Mouse (Mus musculus) gastrocnemius, postnatal 14 days (tissue): ENCODE measurements around the gene Sh3rf1. TPM values are rescaled to one million over a fixed set of nuclear protein-coding genes. Genes with fewer than 3 reads are reported as not detected.

Experiments used
- DNase-seq: peaks from one replicate; pipeline ENCODE4 v3.0.0; 2021; ENCODE audit warnings: mixed read lengths
- intact Hi-C: fragments of 180-260 bp; cut with DNase I; formaldehyde crosslinking; loops from one replicate; pipeline ENCODE4 v1.15.1; 2025; ENCODE audit warnings: low total_unique reads
- total RNA-seq, 2 experiments: library from RNA; stranded (reverse); gene quantifications; 2 replicates each; pipeline ENCODE4 v1.2.3; 2021

The Sh3rf1 gene
- total RNA-seq, 2 experiments from 2014 or later, result 2.8 to 3.4 TPM

- DNase-seq, result no peak
- intact Hi-C loops, result no loop called here
These were observed 25.8 kb downstream of the Sh3rf1 start for GRCm38 (mm10) chr8:61249511-61249910.

DNA sequence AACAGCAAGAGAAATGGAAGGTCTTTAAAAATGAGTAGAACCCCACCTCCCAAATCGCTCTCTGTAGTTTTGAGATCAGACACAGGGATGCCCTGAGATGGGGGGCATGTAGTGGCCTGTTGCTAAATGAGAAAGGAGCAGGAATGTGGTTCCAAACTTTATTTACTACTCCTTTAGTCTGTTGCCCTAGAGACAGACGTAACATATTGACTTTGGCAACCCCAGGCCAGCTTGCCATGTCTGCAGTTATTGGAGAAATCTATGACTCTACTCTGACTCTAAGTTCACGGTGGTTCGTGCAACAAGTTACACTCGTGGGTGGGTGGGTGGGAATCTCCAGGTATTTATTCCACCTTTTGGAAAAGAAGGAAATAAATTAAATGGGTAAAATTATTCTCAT lies 30.5 kb downstream of the Sh3rf1 start:
- no peak for DNase-seq
- intact Hi-C loops, result no loop called here

GRCm38 (mm10) chr8:61258828-61259227 lies 35.2 kb downstream of the Sh3rf1 start:
- intact Hi-C loops, result no loop called here
- DNase-seq, result no peak

GRCm38 (mm10) chr8:61259526-61259925 lies 35.9 kb downstream of the Sh3rf1 start:
- peak; percentile 18 for DNase-seq
- intact Hi-C loops, result no loop called here

GRCm38 (mm10) chr8:61260530-61260929 lies 36.9 kb downstream of the Sh3rf1 start:
- intact Hi-C loops, result no loop called here
- DNase-seq, result no peak

GRCm38 (mm10) chr8:61261374-61261773 lies 37.7 kb downstream of the Sh3rf1 start:
- intact Hi-C loops, result no loop called here
- no peak for DNase-seq

DNA sequence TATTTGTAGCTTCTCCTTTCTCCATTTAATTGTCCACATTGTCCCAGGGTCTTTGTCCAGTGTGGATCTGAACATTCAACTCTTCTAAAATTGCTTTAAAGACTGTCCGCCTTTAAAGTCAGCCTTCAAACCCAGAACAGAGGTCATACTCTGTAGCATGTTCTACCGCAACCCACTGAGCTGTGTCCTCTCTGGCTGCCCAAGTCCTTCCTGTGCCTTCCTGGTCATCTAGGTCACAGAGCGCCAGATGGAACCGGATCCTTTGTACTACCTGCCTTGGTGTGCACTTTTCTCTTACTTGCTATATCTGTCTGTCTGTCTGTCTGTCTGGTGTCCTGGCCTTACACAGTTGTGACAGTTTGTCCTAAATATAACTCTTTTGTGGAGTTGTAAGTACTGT lies 40.0 kb downstream of the Sh3rf1 start:
- intact Hi-C loops, result no loop called here
- no peak for DNase-seq

DNA sequence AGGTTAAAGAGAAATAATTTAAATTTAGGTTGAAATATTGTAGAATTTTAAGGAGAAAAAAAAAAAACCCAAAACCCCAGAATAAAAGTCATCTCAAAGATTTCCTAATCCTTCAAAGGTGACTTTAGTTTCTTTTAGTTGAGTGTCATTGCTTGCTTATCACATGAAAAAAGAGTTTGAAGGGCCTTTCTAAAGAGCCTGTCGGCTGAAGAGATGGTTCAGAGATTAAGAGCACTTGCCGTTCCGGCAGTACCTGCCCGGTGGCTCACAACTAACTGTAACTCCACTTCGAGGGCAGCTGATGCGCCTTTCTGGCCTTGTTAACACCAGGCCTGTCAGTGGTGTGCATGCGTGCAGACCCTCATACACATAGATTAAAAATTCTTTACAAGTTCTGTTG lies 41.2 kb downstream of the Sh3rf1 start:
- intact Hi-C loops, result no loop called here

GRCm38 (mm10) chr8:61265390-61265789 lies 41.7 kb downstream of the Sh3rf1 start:
- peak; percentile 67 for DNase-seq
- intact Hi-C loops, result no loop called here

More for the DNA sequence above, 41.2 kb downstream of the Sh3rf1 start:
- no peak for DNase-seq

DNA sequence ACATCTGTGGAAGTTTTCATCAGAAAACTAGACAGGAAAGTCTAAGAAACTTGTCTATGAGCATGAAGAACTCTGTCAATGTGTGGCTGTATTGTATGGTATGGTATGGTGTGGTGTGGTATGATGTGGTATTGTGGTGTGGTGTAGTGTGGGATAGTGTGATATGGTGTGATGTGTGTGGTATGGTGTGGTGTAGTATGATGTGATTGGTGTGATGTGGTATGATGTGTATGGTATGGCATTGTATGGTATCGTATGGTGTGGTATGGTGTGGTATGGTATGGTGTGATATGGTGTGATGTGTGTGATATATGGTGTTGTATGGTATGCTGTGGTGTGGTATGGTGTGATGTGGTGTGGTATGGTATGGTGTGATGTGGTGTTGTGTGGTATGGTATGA lies 43.4 kb downstream of the Sh3rf1 start:
- intact Hi-C loops, result no loop called here
- no peak for DNase-seq

DNA sequence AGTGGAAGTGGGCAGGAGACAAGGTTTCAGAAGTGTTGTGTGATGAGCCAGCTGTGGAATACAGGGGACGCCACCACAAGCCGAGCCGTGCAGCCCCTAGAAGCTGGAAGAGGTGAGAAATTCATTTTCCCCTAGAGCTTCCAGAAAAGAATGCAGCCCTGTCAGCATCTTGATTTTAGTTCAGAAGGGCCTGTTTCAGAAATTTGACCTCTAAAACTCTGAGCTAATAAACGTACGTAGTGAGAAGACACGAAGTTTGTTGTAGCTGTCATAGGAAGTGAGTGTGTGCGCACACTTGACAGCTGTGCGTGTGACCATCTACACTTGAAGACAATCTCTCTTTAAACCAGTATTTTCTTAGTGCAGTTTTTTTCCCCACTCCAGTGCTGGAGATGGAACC lies 44.0 kb downstream of the Sh3rf1 start:
- intact Hi-C loops, result no loop called here
- DNase-seq, result no peak

DNA sequence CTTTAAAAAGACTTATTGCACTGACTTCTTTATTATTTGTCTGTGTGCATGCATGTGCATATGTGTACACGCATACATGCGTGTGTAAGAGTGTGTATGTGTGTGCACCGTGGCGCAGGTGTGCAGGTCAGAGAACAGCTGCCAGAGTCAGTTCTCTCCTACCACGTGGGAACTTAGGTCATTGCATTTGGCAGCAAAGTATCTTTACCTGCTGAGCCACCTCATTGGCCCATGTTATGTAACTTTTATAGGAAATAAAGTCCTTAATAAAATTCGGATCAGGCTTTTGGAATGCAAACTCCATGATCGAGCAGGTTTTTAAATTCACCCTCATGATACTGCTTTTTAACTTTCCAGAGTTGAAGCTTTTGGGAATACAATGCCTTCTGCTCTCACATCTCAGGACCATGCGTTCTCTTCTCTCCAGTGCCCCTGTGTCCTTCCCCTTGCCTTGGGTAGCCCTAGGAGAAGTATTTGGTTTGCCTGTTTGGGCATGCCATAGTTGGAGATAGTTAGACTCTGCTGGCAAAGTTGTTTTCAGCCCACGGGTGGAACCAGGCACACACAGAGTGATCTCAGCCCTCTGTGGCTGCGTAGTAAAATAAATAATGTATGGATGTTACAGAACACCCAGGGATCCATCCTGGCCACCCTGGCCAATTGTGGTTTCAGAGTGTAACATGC lies 44.7 kb downstream of the Sh3rf1 start:
- DNase-seq, result no peak
- intact Hi-C loops, result no loop called here

GRCm38 (mm10) chr8:61270016-61270415 lies 46.3 kb downstream of the Sh3rf1 start:
- intact Hi-C loops, result no loop called here
- DNase-seq, result no peak

DNA sequence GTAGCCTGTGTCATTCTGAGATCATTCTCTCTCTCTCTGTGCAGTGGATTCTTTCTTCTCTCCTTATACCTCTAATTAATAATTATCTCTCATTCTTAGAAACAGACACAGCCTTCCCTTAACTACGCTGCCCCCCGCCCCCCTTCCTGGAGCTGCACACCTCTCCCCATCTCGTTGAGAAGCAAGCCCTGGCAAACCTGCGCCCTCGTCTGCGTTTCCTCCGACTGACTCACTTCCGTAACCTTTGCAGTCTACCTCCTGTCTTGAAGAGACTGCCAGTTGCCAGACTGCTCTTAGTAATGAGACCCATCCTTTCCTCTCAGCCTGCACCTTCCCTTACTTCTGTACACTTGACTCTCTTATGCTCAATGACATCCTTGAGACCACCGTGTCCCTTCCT lies 46.9 kb downstream of the Sh3rf1 start:
- intact Hi-C loops, result no loop called here
- no peak for DNase-seq

GRCm38 (mm10) chr8:61270961-61271360 lies 47.3 kb downstream of the Sh3rf1 start:
- no peak for DNase-seq
- intact Hi-C loops, result no loop called here

DNA sequence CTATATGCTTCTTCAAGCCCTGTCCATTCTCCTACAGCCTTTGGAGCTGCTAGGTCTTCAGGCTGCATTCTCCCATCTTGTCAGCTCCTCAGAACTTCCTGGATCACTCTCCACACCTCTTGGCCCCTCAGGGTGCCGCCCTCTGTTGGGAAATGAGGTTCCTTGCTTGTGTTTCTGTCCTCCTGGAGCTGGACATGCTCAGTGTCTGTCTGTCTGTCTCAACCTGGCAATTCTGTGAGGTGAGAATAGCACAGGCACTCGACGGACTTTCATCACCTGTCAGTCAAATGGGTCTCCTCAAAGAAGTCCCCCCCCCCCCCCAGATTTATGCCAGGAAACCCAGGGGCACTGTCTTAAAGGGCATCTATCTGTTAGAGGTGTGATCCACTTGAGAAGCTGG lies 49.2 kb downstream of the Sh3rf1 start:
- intact Hi-C loops, result no loop called here
- DNase-seq, result no peak

GRCm38 (mm10) chr8:61273307-61274221 lies 49.9 kb downstream of the Sh3rf1 start:
- DNase-seq, result no peak
- intact Hi-C loops, result no loop called here

DNA sequence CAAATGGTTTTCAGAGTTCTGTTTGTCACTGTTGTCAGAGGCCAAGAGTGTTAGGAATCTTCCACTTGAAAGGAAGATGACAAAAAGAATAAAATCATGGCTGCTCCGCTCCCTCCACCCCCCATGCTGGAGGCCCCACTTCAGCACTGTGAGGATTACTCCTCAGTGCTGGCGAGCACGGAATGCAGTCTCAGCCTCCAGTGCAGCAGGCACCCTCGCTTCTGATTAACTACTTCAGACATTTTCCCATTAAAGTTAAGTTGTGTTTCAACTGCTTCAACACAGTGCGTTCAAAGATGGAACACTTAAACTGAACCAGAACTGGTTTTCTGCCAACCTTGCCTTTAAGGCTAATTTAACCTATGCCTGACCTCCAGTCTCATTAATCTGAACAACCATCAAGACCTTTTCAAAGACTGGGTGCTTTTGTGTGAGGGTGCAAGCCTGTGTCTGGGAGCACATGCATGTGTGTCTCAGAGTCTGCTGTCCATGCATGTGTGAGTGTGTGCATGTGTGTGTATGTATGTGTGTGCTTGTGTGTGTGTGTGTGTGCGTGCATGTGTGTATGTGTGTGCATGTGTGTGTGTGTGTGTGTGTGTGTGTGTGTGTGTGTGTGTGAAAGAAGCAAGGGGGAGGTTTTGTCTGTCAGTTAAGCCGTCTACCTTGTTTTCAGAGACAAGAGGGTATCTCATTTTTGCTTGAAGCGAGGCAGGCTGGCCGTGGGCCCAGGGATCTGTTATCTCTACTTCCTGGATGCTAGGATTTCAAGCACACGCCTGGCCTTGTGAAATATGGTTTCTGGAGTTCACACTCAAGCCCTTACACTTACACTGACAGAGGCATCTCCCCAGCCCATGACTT lies 51.2 kb downstream of the Sh3rf1 start:
- intact Hi-C loops, result no loop called here
- no peak for DNase-seq

DNA sequence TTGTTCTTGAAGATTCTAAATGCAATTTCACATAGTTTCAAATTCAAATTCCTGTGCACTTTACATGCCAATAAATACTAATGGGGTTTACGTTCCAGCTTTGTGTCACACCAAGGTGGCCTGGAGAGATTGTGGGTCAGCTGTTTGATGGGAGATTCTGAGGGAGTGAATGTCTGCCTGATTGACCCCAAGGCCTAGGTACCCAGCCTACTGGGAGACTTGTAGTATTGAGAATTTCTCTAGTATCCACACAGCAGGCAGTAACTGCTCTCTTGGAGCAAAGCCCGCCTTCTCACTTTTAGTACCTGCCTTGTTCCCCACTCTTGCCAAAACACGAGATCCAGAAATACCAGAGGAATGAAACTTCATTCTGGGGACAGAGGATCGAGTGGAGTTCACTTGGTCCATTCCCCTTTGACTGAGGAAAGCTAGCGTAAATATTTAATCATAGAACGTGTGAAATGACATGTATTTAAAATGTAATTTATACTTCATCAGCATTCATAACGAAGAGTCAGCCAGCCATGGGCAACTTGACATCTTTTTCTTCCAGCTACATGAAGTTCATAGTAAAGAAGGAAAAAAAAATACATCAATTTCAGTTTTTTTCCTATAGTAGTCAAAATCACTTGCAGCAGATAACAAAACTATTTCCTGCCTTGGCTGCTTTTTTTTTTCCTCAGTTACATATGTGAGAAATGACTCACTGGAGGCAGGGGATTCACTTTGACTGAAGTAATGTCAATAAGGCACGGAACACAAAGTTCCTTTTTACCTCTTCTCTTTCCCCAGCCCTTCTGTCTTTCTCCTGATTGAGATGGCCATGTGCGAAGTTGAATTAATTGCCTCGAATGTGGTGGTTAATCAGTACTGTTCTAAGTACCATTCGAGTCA lies 52.0 kb downstream of the Sh3rf1 start:
- intact Hi-C loops, result no loop called here
- no peak for DNase-seq
